Mouse (Mus musculus): Measurements from ENCODE around the gene Sgcd. TPM values are rescaled to one million over a fixed set of nuclear protein-coding genes. Genes with fewer than 3 reads are reported as not detected.
"Not testable (repeated sequence)": the region's sequence is repeated elsewhere in the genome, so short reads cannot be mapped to it uniquely, and the experiment has no call there.

Sgcd gene
- polyA plus RNA-seq, 1 experiment: not detected

DNA sequence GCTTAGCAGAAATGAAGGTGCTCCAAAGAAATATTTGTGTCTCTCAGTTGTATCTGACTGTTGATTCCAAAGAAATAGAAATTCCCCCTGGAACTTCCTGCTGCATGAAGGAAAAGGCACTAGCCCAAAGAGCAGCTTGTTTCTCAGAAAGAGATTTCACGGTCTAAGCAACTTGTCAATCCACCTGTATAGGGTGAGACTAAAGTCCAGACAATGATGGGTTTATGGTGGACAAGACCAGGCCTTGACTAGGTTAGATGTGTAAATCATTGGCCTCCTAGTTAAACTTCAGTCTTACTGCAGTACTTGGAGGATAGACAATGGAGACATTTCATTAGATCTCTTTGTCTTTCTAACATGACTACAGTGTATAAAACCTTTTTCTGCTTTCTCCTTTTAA, 420.3 kb downstream of the Sgcd start:
- Histone ChIP-seq H3K4me3 (ENCODE audit: insufficient read depth, low read depth, low read length) (no peak overlapping the region), H3K4me1 (ENCODE audit: control insufficient read depth, insufficient read depth, low read length) (no peaks in the 10 kb centered on the region), H3K27ac (ENCODE audit: insufficient read depth, low read depth, low read length) (no peak overlapping the region)
- no peak for TF ChIP-seq POLR2A (IDR thresholded peaks at IDR 0.05; ENCODE audit: insufficient read depth, low read depth, low read length)
- no peak for TF ChIP-seq CTCF (IDR thresholded peaks at IDR 0.05; ENCODE audit: insufficient read depth, low read depth, low read length)
- WGBS: 88% methylated on average over 1 of the region's 1 CpGs

GRCm38 (mm10) chr11:47566156-47566555, 422.6 kb downstream of the Sgcd start:
- Histone ChIP-seq H3K27ac (ENCODE audit: insufficient read depth, low read depth, low read length) (no peak overlapping the region), H3K4me3 (ENCODE audit: insufficient read depth, low read depth, low read length) (no peak overlapping the region), H3K4me1 (ENCODE audit: control insufficient read depth, insufficient read depth, low read length) (no peaks in the 10 kb centered on the region)
- WGBS: 31% methylated on average over 3 of the region's 3 CpGs
- TF ChIP-seq CTCF (IDR thresholded peaks at IDR 0.05; ENCODE audit: insufficient read depth, low read depth, low read length) (no peak), POLR2A (IDR thresholded peaks at IDR 0.05; ENCODE audit: insufficient read depth, low read depth, low read length) (no peak)

- 40% methylated on average over 1 of the region's 1 CpGs for WGBS
- no peak overlapping the region for H3K27ac ChIP-seq (ENCODE audit: insufficient read depth, low read depth, low read length)
- H3K4me1 ChIP-seq (ENCODE audit: control insufficient read depth, insufficient read depth, low read length): no peaks in the 10 kb centered on the region
- TF ChIP-seq POLR2A (IDR thresholded peaks at IDR 0.05; ENCODE audit: insufficient read depth, low read depth, low read length): no peak
- no peak for TF ChIP-seq CTCF (IDR thresholded peaks at IDR 0.05; ENCODE audit: insufficient read depth, low read depth, low read length)
- no peak overlapping the region for H3K4me3 ChIP-seq (ENCODE audit: insufficient read depth, low read depth, low read length)
Observed at GRCm38 (mm10) chr11:47524845-47525244, 463.9 kb downstream of the Sgcd start.

GRCm38 (mm10) chr11:47508047-47508446, 480.7 kb downstream of the Sgcd start:
- Histone ChIP-seq H3K4me1 (ENCODE audit: control insufficient read depth, insufficient read depth, low read length) (no peaks in the 10 kb centered on the region), H3K4me3 (ENCODE audit: insufficient read depth, low read depth, low read length) (no peak overlapping the region), H3K27ac (ENCODE audit: insufficient read depth, low read depth, low read length) (no peak overlapping the region)
- TF ChIP-seq CTCF (IDR thresholded peaks at IDR 0.05; ENCODE audit: insufficient read depth, low read depth, low read length) (no peak), POLR2A (IDR thresholded peaks at IDR 0.05; ENCODE audit: insufficient read depth, low read depth, low read length) (no peak)
- WGBS: 71% methylated on average over 6 of the region's 6 CpGs

DNA sequence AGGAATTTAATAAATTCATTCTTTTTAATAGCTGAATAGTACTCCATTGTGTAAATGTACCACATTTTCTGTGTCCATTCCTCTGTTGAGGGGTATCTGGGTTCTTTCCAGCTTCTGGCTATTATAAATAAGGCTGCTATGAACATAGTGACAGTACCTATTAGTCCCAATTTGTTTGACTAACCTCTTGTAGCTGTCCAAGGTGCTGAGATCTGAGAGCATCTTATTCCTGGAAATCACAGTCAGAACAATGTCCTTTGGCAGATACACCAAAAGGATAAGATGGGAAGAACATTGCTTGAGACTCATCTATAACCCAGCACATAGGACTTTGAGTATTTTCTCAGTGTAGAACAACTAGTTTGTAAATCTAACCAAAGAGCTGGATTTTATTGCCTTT, 485.5 kb downstream of the Sgcd start:
- not testable (repeated sequence) for H3K4me3 ChIP-seq (ENCODE audit: insufficient read depth, low read depth, low read length); H3K4me1 ChIP-seq (ENCODE audit: control insufficient read depth, insufficient read depth, low read length); H3K27ac ChIP-seq (ENCODE audit: insufficient read depth, low read depth, low read length)

GRCm38 (mm10) chr11:47473493-47474230, 515.1 kb downstream of the Sgcd start:
- WGBS: 21% methylated on average over 1 of the region's 1 CpGs
- no peaks in the 10 kb centered on the region for H3K4me1 ChIP-seq (ENCODE audit: control insufficient read depth, insufficient read depth, low read length)
- H3K4me3 ChIP-seq (ENCODE audit: insufficient read depth, low read depth, low read length): no peak overlapping the region
- TF ChIP-seq CTCF (IDR thresholded peaks at IDR 0.05; ENCODE audit: insufficient read depth, low read depth, low read length): no peak
- TF ChIP-seq POLR2A (IDR thresholded peaks at IDR 0.05; ENCODE audit: insufficient read depth, low read depth, low read length): no peak
- no peak overlapping the region for H3K27ac ChIP-seq (ENCODE audit: insufficient read depth, low read depth, low read length)

DNA sequence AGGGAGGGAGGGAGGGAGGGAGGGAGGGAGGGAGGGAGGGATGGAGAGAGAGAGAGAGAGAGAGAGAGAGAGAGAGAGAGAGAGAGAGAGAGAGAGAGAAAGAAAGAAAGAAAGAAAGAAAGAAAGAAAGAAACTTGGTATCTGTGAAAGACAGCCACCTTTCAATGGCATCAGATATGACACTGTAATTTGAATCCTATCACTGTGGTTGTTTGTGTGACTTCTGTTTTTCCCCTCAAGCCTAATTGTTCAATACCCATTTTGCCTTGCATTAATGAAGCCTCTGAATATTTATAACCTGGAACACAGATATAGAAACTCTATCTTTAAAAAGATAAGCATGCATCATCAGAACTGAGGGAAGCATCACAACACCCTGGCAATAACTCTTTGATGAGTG, 528.1 kb downstream of the Sgcd start:
- not testable (repeated sequence) for H3K4me3 ChIP-seq (ENCODE audit: insufficient read depth, low read depth, low read length); H3K27ac ChIP-seq (ENCODE audit: insufficient read depth, low read depth, low read length); H3K4me1 ChIP-seq (ENCODE audit: control insufficient read depth, insufficient read depth, low read length)

- no peaks in the 10 kb centered on the region for H3K4me1 ChIP-seq (ENCODE audit: control insufficient read depth, insufficient read depth, low read length)
- H3K27ac ChIP-seq (ENCODE audit: insufficient read depth, low read depth, low read length): no peak overlapping the region
- no peak overlapping the region for H3K4me3 ChIP-seq (ENCODE audit: insufficient read depth, low read depth, low read length)
- WGBS: 58% methylated on average over 2 of the region's 2 CpGs
- TF ChIP-seq POLR2A (IDR thresholded peaks at IDR 0.05; ENCODE audit: insufficient read depth, low read depth, low read length): no peak
Observed at GRCm38 (mm10) chr11:47460149-47460548, 528.6 kb downstream of the Sgcd start.

- WGBS: 7% methylated on average over 3 of the region's 3 CpGs
- TF ChIP-seq POLR2A (IDR thresholded peaks at IDR 0.05; ENCODE audit: insufficient read depth, low read depth, low read length) (no peak), CTCF (IDR thresholded peaks at IDR 0.05; ENCODE audit: insufficient read depth, low read depth, low read length) (no peak)
- no peak overlapping the region for H3K27ac ChIP-seq (ENCODE audit: insufficient read depth, low read depth, low read length)
- H3K4me1 ChIP-seq (ENCODE audit: control insufficient read depth, insufficient read depth, low read length): no peaks in the 10 kb centered on the region
- no peak overlapping the region for H3K4me3 ChIP-seq (ENCODE audit: insufficient read depth, low read depth, low read length)
Observed at GRCm38 (mm10) chr11:47459214-47459613, 529.6 kb downstream of the Sgcd start.

- Histone ChIP-seq H3K4me3 (ENCODE audit: insufficient read depth, low read depth, low read length) (no peak overlapping the region), H3K4me1 (ENCODE audit: control insufficient read depth, insufficient read depth, low read length) (no peaks in the 10 kb centered on the region), H3K27ac (ENCODE audit: insufficient read depth, low read depth, low read length) (no peak overlapping the region)
- 84% methylated on average over 2 of the region's 2 CpGs for WGBS
- TF ChIP-seq CTCF (IDR thresholded peaks at IDR 0.05; ENCODE audit: insufficient read depth, low read depth, low read length) (no peak), POLR2A (IDR thresholded peaks at IDR 0.05; ENCODE audit: insufficient read depth, low read depth, low read length) (no peak)
Observed at GRCm38 (mm10) chr11:47447790-47448189, 541.0 kb downstream of the Sgcd start.

Measured in olfactory bulb, adult 2 months (tissue).